Mouse (Mus musculus): ENCODE data around the gene Ubox5. TPM values are rescaled to one million over a fixed set of nuclear protein-coding genes. Genes with fewer than 3 reads are reported as not detected.

The Ubox5 gene
- polyA plus RNA-seq (2015; fragmentation: Nextera tagmentation; extraction: Ambion mirVana): 10.0 and 11.6 TPM in 2 replicates

- ATAC-seq (replicated peaks): peak; percentile 91
- Histone ChIP-seq H3K27ac (peak within 1 kb of the TSS; percentile 69), H3K4me1 (peaks cover 25% of the 10 kb centered on the region), H3K9ac (peak within 1 kb of the TSS; percentile 82), H3K9me3 (no peaks in the 10 kb centered on the region), H3K27me3 (replicated peaks) (peaks cover 14% of the 10 kb centered on the region), H3K4me2 (peak within 1 kb of the TSS; percentile 92), H3K36me3 (replicated peaks) (peaks cover 6% of the 10 kb centered on the region; the same call in 1 of the 2 replicates), H3K4me3 (peak within 1 kb of the TSS; percentile 96)
- under 1% methylated on average over 25 of the region's 25 CpGs for WGBS
These were observed at the start of gene Ubox5, which contains the start of gene Fastkd5 for GRCm38 (mm10) chr2:130629839-130630203. Gene Ubox5, minus strand, starts transcription at chr2:130630038. Gene Fastkd5, minus strand, starts transcription at chr2:130630027.

GRCm38 (mm10) chr2:130679154-130679553 is 49.3 kb upstream of the Ubox5 start:
- no peak overlapping the region for H3K27ac ChIP-seq
- peaks cover 70% of the 10 kb centered on the region for H3K36me3 ChIP-seq (replicated peaks)
- H3K27me3 ChIP-seq (replicated peaks): no peaks in the 10 kb centered on the region
- H3K4me3 ChIP-seq: no peak overlapping the region
- H3K9me3 ChIP-seq: no peaks in the 10 kb centered on the region
- 96% methylated on average over 12 of the region's 12 CpGs for WGBS
- H3K9ac ChIP-seq: no peak overlapping the region
- no peak overlapping the region for H3K4me2 ChIP-seq
- no peak for ATAC-seq (replicated peaks)
- no peaks in the 10 kb centered on the region for H3K4me1 ChIP-seq

GRCm38 (mm10) chr2:130677211-130677610 is 47.4 kb upstream of the Ubox5 start:
- Histone ChIP-seq H3K27ac (no peak overlapping the region), H3K4me2 (no peak overlapping the region), H3K9me3 (no peaks in the 10 kb centered on the region), H3K4me3 (no peak overlapping the region), H3K27me3 (replicated peaks) (no peaks in the 10 kb centered on the region), H3K4me1 (no peaks in the 10 kb centered on the region), H3K36me3 (replicated peaks) (peaks cover 84% of the 10 kb centered on the region), H3K9ac (no peak overlapping the region)
- ATAC-seq (replicated peaks): no peak
- 91% methylated on average over 10 of the region's 10 CpGs for WGBS

- H3K27me3 ChIP-seq (replicated peaks): no peaks in the 10 kb centered on the region
- H3K36me3 ChIP-seq (replicated peaks): peaks cover 12% of the 10 kb centered on the region; the same call in 1 of the 2 replicates
- peak within 1 kb of the TSS; percentile 62 for H3K4me3 ChIP-seq
- 2% methylated on average over 31 of the region's 31 CpGs for WGBS
- peak within 1 kb of the TSS; percentile 69 for H3K4me2 ChIP-seq
- H3K9me3 ChIP-seq: no peaks in the 10 kb centered on the region
- peaks cover 34% of the 10 kb centered on the region for H3K4me1 ChIP-seq
- ATAC-seq (replicated peaks): peak; percentile 71
- peak within 1 kb of the TSS; percentile 65 for H3K9ac ChIP-seq
- peak within 1 kb of the TSS; percentile 87 for H3K27ac ChIP-seq
These were observed 37.7 kb upstream of the Ubox5 start, which contains the start of gene Itpa for GRCm38 (mm10) chr2:130667559-130667958. Gene Itpa, plus strand, starts transcription at chr2:130667610.

GRCm38 (mm10) chr2:130664102-130664701 is 34.4 kb upstream of the Ubox5 start, which contains the start of gene Ddrgk1:
Gene Ddrgk1, minus strand, starts transcription at chr2:130664659.
- peak within 1 kb of the TSS; percentile 80 for H3K9ac ChIP-seq
- peak within 1 kb of the TSS; percentile 59 for H3K4me2 ChIP-seq
- H3K4me3 ChIP-seq: peak within 1 kb of the TSS; percentile 55
- H3K36me3 ChIP-seq (replicated peaks): no peaks in the 10 kb centered on the region
- no peaks in the 10 kb centered on the region for H3K27me3 ChIP-seq (replicated peaks)
- H3K4me1 ChIP-seq: peaks cover 30% of the 10 kb centered on the region
- peak within 1 kb of the TSS; percentile 98 for H3K27ac ChIP-seq
- WGBS: under 1% methylated on average over 40 of the region's 40 CpGs
- ATAC-seq (replicated peaks): peak; percentile 97
- H3K9me3 ChIP-seq: no peaks in the 10 kb centered on the region

- no peaks in the 10 kb centered on the region for H3K27me3 ChIP-seq (replicated peaks)
- no peaks in the 10 kb centered on the region for H3K9me3 ChIP-seq
- H3K36me3 ChIP-seq (replicated peaks): peaks cover 3% of the 10 kb centered on the region; the same call in 1 of the 2 replicates
- peaks cover 21% of the 10 kb centered on the region for H3K4me1 ChIP-seq
- H3K4me3 ChIP-seq: peak overlapping the region; percentile 55
- peak overlapping the region; percentile 59 for H3K4me2 ChIP-seq
- peak overlapping the region; percentile 98 for H3K27ac ChIP-seq
- 88% methylated on average over 11 of the region's 11 CpGs for WGBS
- no peak for ATAC-seq (replicated peaks)
- peak overlapping the region; percentile 80; the same call in 1 of the 2 replicates for H3K9ac ChIP-seq
These were observed 33.5 kb upstream of the Ubox5 start for GRCm38 (mm10) chr2:130663342-130663741.

- H3K4me1 ChIP-seq: peaks cover 12% of the 10 kb centered on the region
- no peaks in the 10 kb centered on the region for H3K27me3 ChIP-seq (replicated peaks)
- H3K9me3 ChIP-seq: no peaks in the 10 kb centered on the region
- H3K9ac ChIP-seq: no peak overlapping the region
- H3K36me3 ChIP-seq (replicated peaks): peaks cover 31% of the 10 kb centered on the region
- WGBS: 97% methylated on average over 10 of the region's 10 CpGs
- no peak overlapping the region for H3K4me3 ChIP-seq
- no peak for ATAC-seq (replicated peaks)
- H3K4me2 ChIP-seq: no peak overlapping the region
- H3K27ac ChIP-seq: no peak overlapping the region
These were observed 28.7 kb upstream of the Ubox5 start for GRCm38 (mm10) chr2:130658530-130658929.

GRCm38 (mm10) chr2:130657541-130657940 is 27.7 kb upstream of the Ubox5 start:
- peaks cover 2% of the 10 kb centered on the region for H3K4me1 ChIP-seq
- H3K27ac ChIP-seq: no peak overlapping the region
- no peak for ATAC-seq (replicated peaks)
- H3K4me2 ChIP-seq: no peak overlapping the region
- H3K27me3 ChIP-seq (replicated peaks): no peaks in the 10 kb centered on the region
- H3K4me3 ChIP-seq: no peak overlapping the region
- WGBS: 86% methylated on average over 6 of the region's 6 CpGs
- H3K36me3 ChIP-seq (replicated peaks): peaks cover 36% of the 10 kb centered on the region
- no peak overlapping the region for H3K9ac ChIP-seq
- no peaks in the 10 kb centered on the region for H3K9me3 ChIP-seq

GRCm38 (mm10) chr2:130656536-130656935 is 26.7 kb upstream of the Ubox5 start:
- H3K9ac ChIP-seq: no peak overlapping the region
- no peak overlapping the region for H3K4me2 ChIP-seq
- 93% methylated on average over 9 of the region's 9 CpGs for WGBS
- H3K4me3 ChIP-seq: no peak overlapping the region
- no peaks in the 10 kb centered on the region for H3K27me3 ChIP-seq (replicated peaks)
- no peaks in the 10 kb centered on the region for H3K9me3 ChIP-seq
- peaks cover 38% of the 10 kb centered on the region for H3K36me3 ChIP-seq (replicated peaks)
- no peak overlapping the region for H3K27ac ChIP-seq
- H3K4me1 ChIP-seq: no peaks in the 10 kb centered on the region
- no peak for ATAC-seq (replicated peaks)

GRCm38 (mm10) chr2:130655660-130656339 is 26.0 kb upstream of the Ubox5 start:
- no peaks in the 10 kb centered on the region for H3K4me1 ChIP-seq
- peaks cover 41% of the 10 kb centered on the region for H3K36me3 ChIP-seq (replicated peaks)
- H3K27me3 ChIP-seq (replicated peaks): no peaks in the 10 kb centered on the region
- WGBS: 94% methylated on average over 6 of the region's 6 CpGs
- ATAC-seq (replicated peaks): no peak
- H3K4me3 ChIP-seq: no peak overlapping the region
- H3K4me2 ChIP-seq: no peak overlapping the region
- no peak overlapping the region for H3K9ac ChIP-seq
- no peaks in the 10 kb centered on the region for H3K9me3 ChIP-seq
- H3K27ac ChIP-seq: no peak overlapping the region

- WGBS: 84% methylated on average over 1 of the region's 1 CpGs
- Histone ChIP-seq H3K27ac (no peak overlapping the region), H3K4me3 (no peak overlapping the region), H3K4me2 (no peak overlapping the region), H3K36me3 (replicated peaks) (peaks cover 45% of the 10 kb centered on the region), H3K27me3 (replicated peaks) (no peaks in the 10 kb centered on the region), H3K9ac (no peak overlapping the region), H3K4me1 (no peaks in the 10 kb centered on the region), H3K9me3 (no peaks in the 10 kb centered on the region)
- ATAC-seq (replicated peaks): no peak
These were observed 23.9 kb upstream of the Ubox5 start for GRCm38 (mm10) chr2:130653760-130654159.

GRCm38 (mm10) chr2:130653303-130653702 is 23.5 kb upstream of the Ubox5 start:
- 94% methylated on average over 2 of the region's 2 CpGs for WGBS
- no peak for ATAC-seq (replicated peaks)
- no peaks in the 10 kb centered on the region for H3K9me3 ChIP-seq
- H3K4me2 ChIP-seq: no peak overlapping the region
- H3K4me3 ChIP-seq: no peak overlapping the region
- H3K9ac ChIP-seq: no peak overlapping the region
- H3K27me3 ChIP-seq (replicated peaks): no peaks in the 10 kb centered on the region
- H3K27ac ChIP-seq: no peak overlapping the region
- no peaks in the 10 kb centered on the region for H3K4me1 ChIP-seq
- peaks cover 41% of the 10 kb centered on the region for H3K36me3 ChIP-seq (replicated peaks)

All from midbrain, embryonic 15.5 days (tissue).